Mouse (Mus musculus) hindbrain, embryonic 13.5 days (tissue): ENCODE measurements at regions not wholly inside any gene's neighbourhood (a gene's known extent, or its start where the extent isn't known, plus 50 kb on each side); places are given as distances from the start of the nearest gene placed in this dataset.

Experiments
- ATAC-seq: fragments of 200-750 bp; cut with Nextera tagmentation; 2 replicates; pipeline ENCODE4 v1.8.0; 2017; ENCODE audit warnings: moderate TSS enrichment; ENCODE audit not compliant: low FRiP score
- H3K27ac ChIP-seq: fragments of 300-500 bp; sonication (generic); 2 replicates; pipeline ENCODE4 v1.5.1; 2015; ENCODE audit warnings: inconsistent platforms, mild to moderate bottlenecking, moderate library complexity
- H3K27me3 ChIP-seq: fragments of 300-500 bp; sonication (generic); 2 replicates; pipeline ENCODE4 v1.6.1; 2015; ENCODE audit warnings: mild to moderate bottlenecking, inconsistent platforms
- H3K36me3 ChIP-seq: fragments of 300-500 bp; sonication (generic); 2 replicates; pipeline ENCODE4 v1.6.1; 2015; ENCODE audit warnings: mild to moderate bottlenecking, inconsistent platforms
- H3K4me1 ChIP-seq: fragments of 300-500 bp; sonication (generic); replicated peaks from 2 replicates; pipeline ENCODE4 v1.6.1; 2015; ENCODE audit warnings: inconsistent platforms
- H3K4me2 ChIP-seq: fragments of 300-500 bp; sonication (generic); 2 replicates; pipeline ENCODE4 v1.6.1; 2015; ENCODE audit warnings: inconsistent platforms, mild to moderate bottlenecking, moderate library complexity
- H3K4me3 ChIP-seq: fragments of 300-500 bp; sonication (generic); 2 replicates; pipeline ENCODE4 v1.5.1; 2015; ENCODE audit warnings: mild to moderate bottlenecking, inconsistent platforms
- H3K9ac ChIP-seq: fragments of 300-500 bp; sonication (generic); 2 replicates; pipeline ENCODE4 v1.6.1; 2015; ENCODE audit warnings: mild to moderate bottlenecking, inconsistent platforms
- H3K9me3 ChIP-seq: fragments of 300-500 bp; sonication (generic); 2 replicates; pipeline ENCODE4 v1.6.1; 2016; ENCODE audit warnings: inconsistent platforms
- WGBS: fragments of 180-500 bp; shearing (Covaris S2); methylation state at CpG from one replicate; pipeline ENCODE4 v1.1.7; 2015; 5-methylcytosine and 5-hydroxymethylcytosine counted together

GRCm38 (mm10) chr15:93656713-93657112 is 61.0 kb upstream of the Prickle1 start:
- no peak for ATAC-seq

GRCm38 (mm10) chr15:93655743-93656142 is 60.1 kb upstream of the Prickle1 start:
- no peak overlapping the region for H3K27ac ChIP-seq
- no peaks in the 10 kb centered on the region for H3K27me3 ChIP-seq
- H3K4me3 ChIP-seq = no peak overlapping the region
- no peaks in the 10 kb centered on the region for H3K9me3 ChIP-seq
- H3K9ac ChIP-seq = no peak overlapping the region
- 96% methylated on average over 6 of the region's 6 CpGs for WGBS
- no peak for ATAC-seq
- H3K36me3 ChIP-seq = no peaks in the 10 kb centered on the region
- H3K4me2 ChIP-seq = no peak overlapping the region
- H3K4me1 ChIP-seq = no peaks in the 10 kb centered on the region

More at GRCm38 (mm10) chr15:93656713-93657112, 61.0 kb upstream of the Prickle1 start:
- H3K4me1 ChIP-seq = no peaks in the 10 kb centered on the region
- no peak overlapping the region for H3K27ac ChIP-seq
- H3K36me3 ChIP-seq = no peaks in the 10 kb centered on the region
- no peak overlapping the region for H3K4me2 ChIP-seq
- H3K27me3 ChIP-seq = no peaks in the 10 kb centered on the region
- H3K4me3 ChIP-seq = no peak overlapping the region
- WGBS = 77% methylated on average over 6 of the region's 6 CpGs
- no peaks in the 10 kb centered on the region for H3K9me3 ChIP-seq
- no peak overlapping the region for H3K9ac ChIP-seq

GRCm38 (mm10) chr15:93655243-93655642 is 59.6 kb upstream of the Prickle1 start:
- Histone ChIP-seq H3K9me3 (no peaks in the 10 kb centered on the region), H3K27me3 (no peaks in the 10 kb centered on the region), H3K27ac (no peak overlapping the region), H3K4me1 (no peaks in the 10 kb centered on the region), H3K4me2 (no peak overlapping the region), H3K4me3 (no peak overlapping the region), H3K36me3 (no peaks in the 10 kb centered on the region), H3K9ac (no peak overlapping the region)
- WGBS = 90% methylated on average over 6 of the region's 6 CpGs
- no peak for ATAC-seq

GRCm38 (mm10) chr15:93653378-93653777 is 57.7 kb upstream of the Prickle1 start:
- Histone ChIP-seq H3K4me2 (no peak overlapping the region), H3K27me3 (no peaks in the 10 kb centered on the region), H3K27ac (no peak overlapping the region), H3K4me1 (no peaks in the 10 kb centered on the region), H3K4me3 (no peak overlapping the region), H3K9ac (no peak overlapping the region), H3K9me3 (no peaks in the 10 kb centered on the region), H3K36me3 (no peaks in the 10 kb centered on the region)
- no peak for ATAC-seq
- 90% methylated on average over 1 of the region's 1 CpGs for WGBS

GRCm38 (mm10) chr15:93650981-93651757 is 55.5 kb upstream of the Prickle1 start:
- no peak overlapping the region for H3K4me2 ChIP-seq
- H3K4me3 ChIP-seq = no peak overlapping the region
- no peak overlapping the region for H3K9ac ChIP-seq
- 74% methylated on average over 14 of the region's 14 CpGs for WGBS
- no peaks in the 10 kb centered on the region for H3K27me3 ChIP-seq
- no peaks in the 10 kb centered on the region for H3K36me3 ChIP-seq
- no peak for ATAC-seq
- no peak overlapping the region for H3K27ac ChIP-seq
- H3K9me3 ChIP-seq = no peaks in the 10 kb centered on the region
- no peaks in the 10 kb centered on the region for H3K4me1 ChIP-seq

GRCm38 (mm10) chr15:93650009-93650522 is 54.4 kb upstream of the Prickle1 start:
- WGBS = 94% methylated on average over 2 of the region's 2 CpGs
- no peaks in the 10 kb centered on the region for H3K9me3 ChIP-seq
- no peak for ATAC-seq
- H3K27me3 ChIP-seq = no peaks in the 10 kb centered on the region
- no peaks in the 10 kb centered on the region for H3K36me3 ChIP-seq
- no peaks in the 10 kb centered on the region for H3K4me1 ChIP-seq
- no peak overlapping the region for H3K4me3 ChIP-seq
- no peak overlapping the region for H3K27ac ChIP-seq
- no peak overlapping the region for H3K9ac ChIP-seq
- H3K4me2 ChIP-seq = no peak overlapping the region

- Histone ChIP-seq H3K27ac (no peak overlapping the region), H3K9me3 (no peaks in the 10 kb centered on the region), H3K9ac (no peak overlapping the region), H3K4me1 (no peaks in the 10 kb centered on the region), H3K4me3 (no peak overlapping the region), H3K36me3 (no peaks in the 10 kb centered on the region), H3K4me2 (no peak overlapping the region), H3K27me3 (no peaks in the 10 kb centered on the region)
- ATAC-seq = no peak
- WGBS = 84% methylated on average over 4 of the region's 4 CpGs
Observed at GRCm38 (mm10) chr15:93648646-93649045, 53.0 kb upstream of the Prickle1 start.

- 96% methylated on average over 3 of the region's 3 CpGs for WGBS
- Histone ChIP-seq H3K27me3 (no peaks in the 10 kb centered on the region), H3K4me3 (no peak overlapping the region), H3K4me1 (0 out of 2 replicates have a peak, but pooled peaks cover 3% of the 10 kb centered on the region), H3K9me3 (no peaks in the 10 kb centered on the region), H3K27ac (no peak overlapping the region), H3K9ac (no peak overlapping the region), H3K36me3 (no peaks in the 10 kb centered on the region), H3K4me2 (no peak overlapping the region)
- ATAC-seq = no peak
Observed at GRCm38 (mm10) chr15:93646820-93647219, 51.1 kb upstream of the Prickle1 start.

GRCm38 (mm10) chr15:93645950-93646349 is 50.3 kb upstream of the Prickle1 start:
- WGBS = 82% methylated on average over 8 of the region's 8 CpGs
- no peaks in the 10 kb centered on the region for H3K36me3 ChIP-seq
- no peak overlapping the region for H3K4me2 ChIP-seq
- no peak for ATAC-seq
- no peak overlapping the region for H3K4me3 ChIP-seq
- H3K9ac ChIP-seq = no peak overlapping the region
- H3K27me3 ChIP-seq = no peaks in the 10 kb centered on the region
- no peaks in the 10 kb centered on the region for H3K9me3 ChIP-seq
- no peak overlapping the region for H3K27ac ChIP-seq
- 0 out of 2 replicates have a peak, but pooled peaks cover 3% of the 10 kb centered on the region for H3K4me1 ChIP-seq
